Mouse (Mus musculus) small intestine, adult 2 months (tissue): ENCODE data around the gene Trpm3.

ENCODE experiments used
- CTCF ChIP-seq: fragments of 200-500 bp; IDR thresholded peaks from 2 replicates; pipeline ENCODE4 v1.5.1; 2012; ENCODE audit warnings: low read depth, mild to moderate bottlenecking, control low read depth, inconsistent platforms, low read length, moderate library complexity, mixed read lengths; ENCODE audit not compliant: insufficient replicate concordance, insufficient read length; ENCODE audit errors: extremely low read depth
- POLR2A ChIP-seq: fragments of 200-500 bp; IDR thresholded peaks from 2 replicates; pipeline ENCODE4 v1.6.1; 2012; ENCODE audit warnings: low read depth, mild to moderate bottlenecking, control low read depth, inconsistent platforms, low read length, moderate library complexity

DNA sequence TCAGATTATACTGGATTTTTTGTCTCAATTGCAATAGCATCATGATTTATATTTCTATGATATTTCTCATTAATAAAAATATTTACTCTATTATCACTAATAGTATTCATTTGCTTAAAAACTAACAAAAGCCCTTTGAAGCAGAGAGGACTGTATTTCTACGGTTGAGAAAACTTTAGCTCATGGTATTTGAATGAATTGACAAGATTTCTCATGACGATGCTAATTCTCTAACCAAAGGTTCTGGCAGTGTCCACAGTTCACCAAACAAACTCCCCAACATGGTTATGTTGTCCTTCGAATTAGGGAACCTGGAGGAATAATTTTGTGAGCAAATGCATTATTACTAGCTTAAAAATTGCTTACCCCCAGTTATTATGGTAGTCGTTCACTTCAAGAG lies 526.6 kb downstream of the Trpm3 start:
- TF ChIP-seq CTCF: no peak
- no peak for TF ChIP-seq POLR2A
